Mouse (Mus musculus) layer of hippocampus, adult 8-10 months (tissue): ENCODE measurements around the gene Slc6a12. TPM values are rescaled to one million over a fixed set of nuclear protein-coding genes. Genes with fewer than 3 reads are reported as not detected.

Experiments
- DNase-seq, 2 experiments: peaks; one replicate each; pipeline ENCODE4 v3.0.0; 2022; ENCODE audit warnings: low spot score in 2 of 2
- total RNA-seq, 4 experiments: library from RNA; stranded (reverse); gene quantifications; 2 replicates each; pipeline ENCODE4 v1.2.4; 2022

The Slc6a12 gene
- total RNA-seq = 1 to 10 TPM; 1.5 to 4.5 (median 2.6) TPM

DNA sequence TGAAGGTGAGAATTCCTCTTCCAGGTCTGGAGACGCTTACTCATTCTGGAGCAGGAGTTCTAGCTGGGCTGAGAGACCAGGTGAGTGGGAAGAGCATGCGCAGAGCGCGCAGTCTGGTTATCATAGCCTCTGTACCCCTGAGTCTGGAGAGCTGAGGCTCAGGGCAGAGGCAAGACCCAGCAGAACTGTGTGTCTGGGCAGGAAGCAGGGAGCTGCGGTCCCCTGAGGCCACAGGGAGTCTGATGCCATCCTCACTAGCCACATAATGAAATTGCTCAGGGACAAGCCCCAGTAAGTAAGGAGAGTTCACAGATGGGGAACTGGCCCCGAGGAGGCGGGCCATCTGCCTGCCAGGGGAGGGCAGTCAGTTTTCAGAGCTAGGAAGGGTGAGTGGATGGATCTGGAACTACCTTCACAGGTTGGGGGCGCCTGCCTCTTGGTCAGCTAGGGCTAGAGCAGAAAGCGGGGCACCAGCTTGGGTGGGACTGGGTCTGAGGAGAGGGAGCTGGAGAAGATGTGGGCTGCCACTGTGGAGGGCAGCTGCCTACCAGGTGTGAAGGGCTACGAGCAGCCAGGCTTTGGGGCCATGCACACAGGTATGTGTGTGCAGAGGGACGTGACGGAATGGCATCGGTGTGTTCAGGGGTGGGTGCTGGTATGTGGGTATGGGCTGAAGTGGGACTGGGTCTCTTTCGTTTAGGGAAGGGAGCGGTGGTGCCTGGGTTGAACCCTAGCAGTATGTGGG lies at the start of gene Slc6a12:
TSS of gene Slc6a12 (plus strand) at position 51 of the 745 bp plus-strand sequence.
- no peak for DNase-seq

GRCm38 (mm10) chr6:121299317-121299716 lies 43.6 kb upstream of the Slc6a12 start:
- no peak for DNase-seq

- no peak for DNase-seq
Measured at GRCm38 (mm10) chr6:121299954-121300353, 42.9 kb upstream of the Slc6a12 start, which contains the start of gene Slc6a13. Gene Slc6a13 (plus strand): TSS chr6:121300227.

DNA sequence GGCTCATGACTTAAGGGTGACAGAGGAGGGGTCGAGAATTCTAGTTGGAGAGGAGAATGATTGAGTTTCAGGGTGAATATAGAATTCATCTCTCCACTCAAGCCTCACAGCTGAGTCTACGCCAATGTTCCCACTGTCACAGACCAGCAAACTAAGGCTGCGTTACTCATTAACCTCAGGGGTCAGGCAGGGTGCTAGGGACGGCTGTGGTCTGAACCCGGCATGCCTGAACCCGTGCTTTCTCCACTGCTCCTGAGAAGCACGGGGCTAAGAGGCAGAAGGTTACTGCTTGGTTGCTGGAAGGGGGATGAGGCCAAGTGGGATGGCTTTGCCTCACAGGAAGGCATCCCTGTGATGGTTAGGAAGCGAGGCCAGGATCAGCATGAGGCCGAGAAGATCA lies 42.4 kb upstream of the Slc6a12 start:
- DNase-seq = no peak

- no peak for DNase-seq
Measured at GRCm38 (mm10) chr6:121303466-121304220, 39.2 kb upstream of the Slc6a12 start.

- DNase-seq = no peak
Measured at GRCm38 (mm10) chr6:121304630-121305029, 38.2 kb upstream of the Slc6a12 start.

GRCm38 (mm10) chr6:121305571-121305970 lies 37.3 kb upstream of the Slc6a12 start:
- no peak for DNase-seq

- DNase-seq = no peak
Measured at GRCm38 (mm10) chr6:121310984-121311383, 31.9 kb upstream of the Slc6a12 start.

GRCm38 (mm10) chr6:121319099-121319498 lies 23.8 kb upstream of the Slc6a12 start:
- DNase-seq = no peak

DNA sequence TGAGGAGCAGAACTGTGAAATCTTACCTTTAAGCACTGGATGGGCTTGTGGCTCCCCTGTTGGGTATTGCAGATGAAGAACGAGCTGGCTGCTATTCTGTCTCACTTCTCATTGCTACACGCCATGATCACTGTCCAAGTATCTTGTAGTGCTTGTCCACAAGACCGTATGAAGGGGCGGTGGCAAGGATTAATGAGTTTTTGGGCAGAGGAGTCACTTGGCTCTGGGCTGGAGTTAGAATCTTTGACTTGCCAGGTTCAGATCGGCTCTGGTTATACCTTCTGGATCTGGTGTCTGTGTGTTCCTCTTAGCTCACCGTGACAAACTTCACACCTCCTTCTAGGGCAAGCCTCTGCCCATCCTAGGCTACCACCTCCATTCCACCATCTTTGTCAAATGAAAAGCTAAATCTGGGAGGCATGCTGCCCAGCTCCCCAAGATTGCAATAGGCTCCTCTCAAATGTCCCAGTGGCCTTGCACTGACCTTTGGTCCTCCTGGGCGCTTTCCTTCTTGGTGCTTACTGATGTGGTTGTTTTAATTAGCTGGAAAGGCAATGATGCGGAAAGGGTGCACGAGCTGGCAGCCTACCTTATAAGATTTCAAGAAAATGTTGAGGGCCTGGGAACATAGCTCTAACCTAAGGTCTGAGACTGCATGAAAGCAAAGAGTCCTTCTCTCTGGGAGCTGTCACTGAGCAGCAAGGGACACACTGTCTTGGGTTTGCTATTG lies 20.3 kb upstream of the Slc6a12 start:
- DNase-seq = no peak

GRCm38 (mm10) chr6:121325298-121325697 lies 17.6 kb upstream of the Slc6a12 start:
- no peak for DNase-seq

- no peak for DNase-seq
Measured at GRCm38 (mm10) chr6:121325740-121326139, 17.1 kb upstream of the Slc6a12 start.

DNA sequence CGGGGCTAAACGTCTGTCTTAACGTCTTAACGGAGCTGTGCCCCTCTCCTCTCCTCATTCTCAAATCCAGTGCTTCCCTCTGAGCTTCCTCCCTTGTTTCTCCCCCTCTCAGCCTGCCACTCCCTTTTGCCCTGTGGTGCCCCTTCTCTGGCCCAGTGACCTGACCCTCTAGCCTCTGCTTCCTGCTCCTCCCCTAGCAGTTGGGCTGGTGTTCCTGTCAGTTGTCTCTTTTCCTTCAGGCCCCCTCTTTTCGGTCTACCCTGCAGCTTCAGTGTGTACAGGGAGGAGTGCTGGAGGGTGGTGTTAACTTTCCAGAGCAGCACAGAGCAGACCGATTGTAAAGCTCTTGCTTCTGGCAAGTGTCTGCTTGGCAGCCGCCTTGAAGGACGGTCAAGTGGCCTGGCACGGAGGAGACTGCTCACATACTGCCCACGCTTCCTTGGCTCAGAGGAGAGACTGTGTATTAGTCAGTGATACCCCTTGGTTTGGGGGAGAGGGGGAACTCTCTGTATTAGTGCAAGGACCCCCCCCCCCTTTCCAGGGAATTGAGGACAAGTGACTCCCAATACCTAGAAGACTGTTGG lies 16.3 kb upstream of the Slc6a12 start:
- no peak for DNase-seq

GRCm38 (mm10) chr6:121328417-121328884 lies 14.4 kb upstream of the Slc6a12 start:
- DNase-seq = peak; percentile 19 to 32

GRCm38 (mm10) chr6:121329848-121330508 lies 12.9 kb upstream of the Slc6a12 start:
- DNase-seq = no peak

DNA sequence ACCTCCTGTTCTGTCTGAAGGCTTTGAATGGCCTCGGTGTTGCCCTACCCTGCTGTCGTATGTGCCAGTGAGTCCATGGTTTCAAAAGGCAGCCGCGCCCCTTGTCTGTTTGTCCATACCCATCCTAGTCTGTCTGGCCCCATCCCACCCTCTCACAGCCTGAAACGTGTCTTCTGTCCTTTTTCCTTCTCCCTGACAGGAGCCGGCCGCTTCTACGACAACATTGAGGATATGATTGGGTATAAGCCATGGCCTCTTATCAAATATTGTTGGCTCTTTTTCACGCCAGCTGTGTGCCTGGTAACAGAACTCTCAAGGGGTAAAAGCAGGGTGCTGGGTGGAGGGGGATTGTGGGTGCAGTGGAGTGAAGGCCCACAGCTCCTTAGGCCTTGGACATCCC lies 7.0 kb upstream of the Slc6a12 start:
- no peak for DNase-seq

DNA sequence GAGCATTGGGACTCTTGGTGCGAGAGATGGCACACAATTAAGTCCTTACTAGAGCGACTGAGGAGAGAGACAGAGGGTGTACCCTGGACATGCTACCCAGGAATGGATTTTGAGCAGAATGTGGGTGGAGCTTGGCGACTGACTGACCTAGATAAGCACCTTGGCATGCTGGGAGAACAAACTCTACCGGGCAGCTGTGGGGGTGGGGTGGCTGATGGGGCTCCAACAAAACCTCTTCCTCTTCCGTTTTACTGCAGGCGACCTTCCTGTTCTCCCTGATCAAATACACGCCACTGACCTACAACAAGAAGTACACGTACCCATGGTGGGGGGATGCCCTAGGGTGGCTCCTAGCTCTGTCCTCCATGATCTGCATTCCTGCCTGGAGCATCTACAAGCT lies 6.3 kb upstream of the Slc6a12 start:
- no peak for DNase-seq

DNA sequence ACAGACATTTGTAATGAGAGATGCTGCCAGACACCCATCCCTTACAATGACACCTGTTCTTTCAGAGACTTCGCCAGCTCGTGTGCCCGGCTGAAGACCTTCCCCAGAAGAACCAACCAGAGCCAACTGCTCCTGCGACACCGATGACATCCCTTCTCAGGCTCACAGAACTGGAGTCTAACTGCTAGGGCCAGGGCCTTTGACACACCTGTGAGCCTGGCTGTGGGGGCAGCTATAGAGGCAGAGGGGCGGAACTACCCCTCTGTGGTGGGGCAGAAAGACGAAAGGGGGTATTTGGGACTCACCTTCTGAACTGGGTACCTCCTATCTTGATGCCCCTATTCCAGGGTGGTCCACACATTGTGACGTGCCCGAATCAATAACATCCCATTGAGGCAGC lies 5.6 kb upstream of the Slc6a12 start:
- DNase-seq = no peak

DNA sequence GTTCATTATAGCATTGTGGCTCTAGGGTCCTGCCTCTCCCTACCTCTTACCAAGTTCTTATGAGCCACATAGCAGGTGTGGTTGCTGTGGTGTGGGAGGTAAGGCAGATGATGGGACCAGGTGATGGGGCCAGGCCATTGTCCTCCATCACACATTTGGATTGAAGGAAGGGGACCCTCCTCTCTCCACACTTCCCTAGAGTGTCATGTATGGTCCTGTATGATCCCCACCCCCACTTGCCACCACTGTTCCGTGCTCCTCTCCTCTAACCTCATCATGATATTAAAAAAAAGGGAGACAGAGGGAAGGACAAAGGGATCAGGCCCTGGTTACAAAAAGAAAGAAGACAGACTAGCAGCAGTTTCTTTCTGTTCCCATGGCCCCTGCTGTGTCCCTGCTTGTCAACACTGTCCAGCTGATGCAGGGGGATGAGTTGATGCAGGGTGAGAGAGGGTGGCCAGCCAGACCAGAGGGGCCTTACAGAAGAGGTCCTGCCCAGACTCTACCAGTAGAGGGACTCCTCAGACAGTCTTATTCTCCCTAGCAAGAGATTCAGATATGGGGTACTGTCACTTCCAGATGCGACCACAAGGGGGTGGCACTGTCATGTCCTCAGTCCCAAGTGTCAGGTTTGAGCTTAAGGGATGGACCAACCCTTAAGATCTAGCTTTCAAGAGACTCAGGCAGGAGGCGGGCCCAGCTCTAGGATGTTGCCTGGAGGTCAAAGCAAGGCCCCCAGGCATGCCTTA lies 4.9 kb upstream of the Slc6a12 start:
- peak; percentile 68 to 90 for DNase-seq

DNA sequence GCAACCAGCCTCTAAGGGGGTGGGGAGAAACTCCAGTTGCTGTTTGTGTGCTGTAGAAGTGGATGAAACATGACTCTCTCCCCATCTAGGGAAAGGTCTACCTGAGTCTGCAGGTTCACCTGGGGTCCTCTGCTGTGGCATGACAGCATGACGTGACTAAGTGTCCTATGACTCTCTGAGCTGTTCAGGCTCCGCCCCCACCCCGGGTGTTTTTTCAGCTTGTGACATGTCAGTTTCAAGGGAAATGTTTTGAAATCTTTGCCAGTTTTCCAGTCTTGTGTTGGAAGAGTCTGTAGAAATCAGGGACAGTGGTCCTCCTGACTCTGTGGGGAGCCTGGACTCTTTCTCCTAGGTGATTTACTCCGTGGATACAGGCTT lies 4.4 kb upstream of the Slc6a12 start:
- no peak for DNase-seq
